Mouse (Mus musculus): ENCODE data around the gene Chtf18.

- TF ChIP-seq GATA1 (IDR thresholded peaks at IDR 0.05; ENCODE audit: low read length) (no peak), TAL1 (IDR thresholded peaks at IDR 0.05; ENCODE audit: low read length) (no peak)
These were observed 28.8 kb downstream of the Chtf18 start for GRCm38 (mm10) chr17:25698446-25698845.
